Mouse (Mus musculus) intestine, postnatal 0 days (tissue): ENCODE results near the gene Kti12. TPM values are rescaled to one million over a fixed set of nuclear protein-coding genes. Genes with fewer than 3 reads are reported as not detected.
A peak's percentile ranks its signal among the peaks of the same experiment; 100 is the strongest.

Source experiments
- ATAC-seq: fragments of 200-750 bp; cut with Nextera tagmentation; 2 replicates; pipeline ENCODE4 v1.8.0; 2017; ENCODE audit warnings: mild to moderate bottlenecking, moderate TSS enrichment, moderate library complexity
- H3K27ac ChIP-seq: fragments of 300-500 bp; sonication (generic); 2 replicates; pipeline ENCODE4 v1.5.1; 2014; ENCODE audit warnings: mild to moderate bottlenecking, low read depth, low read length, moderate library complexity
- H3K27me3 ChIP-seq: fragments of 300-500 bp; sonication (generic); replicated peaks from 2 replicates; pipeline ENCODE4 v1.6.1; 2014; ENCODE audit warnings: low read length, mixed read lengths; ENCODE audit not compliant: control insufficient read depth, insufficient read depth
- H3K36me3 ChIP-seq: fragments of 300-500 bp; sonication (generic); 2 replicates; pipeline ENCODE4 v1.6.1; 2014; ENCODE audit warnings: mild to moderate bottlenecking, moderate library complexity; ENCODE audit not compliant: control insufficient read depth, insufficient read depth
- H3K4me1 ChIP-seq: fragments of 300-500 bp; sonication (generic); replicated peaks from 2 replicates; pipeline ENCODE4 v1.6.1; 2014; ENCODE audit warnings: antibody characterized with exemption, low read length, mixed read lengths; ENCODE audit not compliant: control insufficient read depth, insufficient read depth
- H3K4me2 ChIP-seq: fragments of 300-500 bp; sonication (generic); replicated peaks from 2 replicates; pipeline ENCODE4 v1.6.1; 2014; ENCODE audit warnings: low read depth, mild to moderate bottlenecking, moderate library complexity
- H3K4me3 ChIP-seq: fragments of 300-500 bp; sonication (generic); 2 replicates; pipeline ENCODE4 v1.5.1; 2014; ENCODE audit warnings: low read depth, low read length
- H3K9ac ChIP-seq: fragments of 300-500 bp; sonication (generic); 2 replicates; pipeline ENCODE4 v1.6.1; 2014; ENCODE audit warnings: mild to moderate bottlenecking, low read depth, low read length
- H3K9me3 ChIP-seq: fragments of 300-500 bp; sonication (generic); 2 replicates; pipeline ENCODE4 v1.6.1; 2016; ENCODE audit warnings: mixed run types; ENCODE audit not compliant: control insufficient read depth
- CTCF ChIP-seq: sonication (generic); IDR thresholded peaks from 2 replicates; pipeline ENCODE4 v1.5.1; 2016; ENCODE audit warnings: low read depth, mild to moderate bottlenecking, control low read depth, antibody characterized with exemption, moderate library complexity
- WGBS: fragments of 180-500 bp; shearing (Covaris S2); extraction: QIAGEN DNeasy Blood & Tissue Kit; methylation state at CpG from one replicate; pipeline ENCODE4 v1.1.7; 2014; 5-methylcytosine and 5-hydroxymethylcytosine counted together
- polyA plus RNA-seq: library from polyadenylated mRNA; unstranded; fragments of >200 nt; fragmentation: Nextera tagmentation; extraction: Ambion mirVana; gene quantifications from 2 replicates; pipeline ENCODE4 v1.2.1, GENCODE M21; 2015

Kti12 gene
- polyA plus RNA-seq, 1 experiment from 2014 or later = 20.4 TPM

- peak overlapping the region; percentile 91 for H3K27ac ChIP-seq
- ATAC-seq = no peak
- H3K4me1 ChIP-seq = no peaks in the 10 kb centered on the region
- peak overlapping the region; percentile 73 for H3K4me2 ChIP-seq
- no peaks in the 10 kb centered on the region for H3K27me3 ChIP-seq
- under 1% methylated on average over 15 of the region's 15 CpGs for WGBS
- TF ChIP-seq CTCF = no peak; the same call in 1 of the 2 replicates
- peak overlapping the region; percentile 99 for H3K4me3 ChIP-seq
- peak overlapping the region; percentile 96 for H3K9ac ChIP-seq
- H3K9me3 ChIP-seq = no peaks in the 10 kb centered on the region
- peaks cover 5% of the 10 kb centered on the region; the same call in 1 of the 2 replicates for H3K36me3 ChIP-seq
Measured at GRCm38 (mm10) chr4:108834971-108835311, 12.6 kb upstream of the Kti12 start.

DNA sequence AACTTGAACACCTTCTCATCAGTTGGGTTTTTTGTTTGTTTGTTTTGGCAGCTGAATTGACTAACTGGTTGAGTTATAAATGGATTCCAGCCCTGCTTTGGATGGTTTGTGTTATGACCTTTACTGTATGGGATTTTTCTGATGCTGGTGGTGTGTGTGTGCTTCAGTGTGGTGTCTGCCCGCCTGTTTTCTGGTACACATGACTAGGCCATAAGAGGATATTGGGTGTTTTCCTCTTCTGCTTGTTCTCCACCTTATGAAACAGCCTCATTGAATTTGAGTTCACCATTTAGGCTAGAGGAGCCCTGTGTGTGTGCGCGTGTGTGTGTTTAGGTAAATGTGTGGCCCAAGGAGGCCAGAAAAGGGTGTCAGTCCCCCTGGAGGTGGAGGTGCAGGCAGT lies 12.1 kb upstream of the Kti12 start:
- H3K4me3 ChIP-seq = peak overlapping the region; percentile 99
- peak overlapping the region; percentile 73 for H3K4me2 ChIP-seq
- H3K36me3 ChIP-seq = no peaks in the 10 kb centered on the region
- H3K4me1 ChIP-seq = no peaks in the 10 kb centered on the region
- peak overlapping the region; percentile 91; the same call in 1 of the 2 replicates for H3K27ac ChIP-seq
- 35% methylated on average over 3 of the region's 3 CpGs for WGBS
- no peak for TF ChIP-seq CTCF
- H3K27me3 ChIP-seq = no peaks in the 10 kb centered on the region
- H3K9ac ChIP-seq = peak overlapping the region; percentile 96; the same call in 1 of the 2 replicates
- no peak for ATAC-seq
- H3K9me3 ChIP-seq = no peaks in the 10 kb centered on the region

DNA sequence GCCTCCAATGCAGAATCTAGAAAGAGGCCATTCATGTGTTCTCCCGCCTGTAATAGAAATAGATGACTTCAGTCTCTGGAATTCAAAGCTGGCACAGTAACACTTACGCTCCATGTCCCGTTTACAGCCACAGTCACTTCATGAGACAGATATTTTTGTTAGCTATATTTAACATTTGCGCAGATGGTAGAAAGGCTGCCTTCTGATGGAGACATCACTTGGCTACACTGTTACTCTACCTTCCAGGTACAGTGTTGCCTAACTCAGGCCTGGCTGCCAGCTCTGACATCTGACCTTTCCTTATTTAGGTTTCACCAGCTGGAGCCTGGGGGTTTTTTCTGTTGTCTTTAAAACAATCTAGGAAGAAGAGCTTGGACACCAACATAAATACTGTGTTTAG lies 9.6 kb upstream of the Kti12 start:
- H3K27ac ChIP-seq = no peak overlapping the region
- H3K36me3 ChIP-seq = no peaks in the 10 kb centered on the region
- no peaks in the 10 kb centered on the region for H3K9me3 ChIP-seq
- no peak overlapping the region for H3K4me3 ChIP-seq
- no peak for TF ChIP-seq CTCF
- no peaks in the 10 kb centered on the region for H3K27me3 ChIP-seq
- 74% methylated on average over 4 of the region's 4 CpGs for WGBS
- H3K9ac ChIP-seq = no peak overlapping the region
- ATAC-seq = no peak
- H3K4me1 ChIP-seq = no peaks in the 10 kb centered on the region
- no peak overlapping the region for H3K4me2 ChIP-seq

GRCm38 (mm10) chr4:108841920-108842578 lies 5.5 kb upstream of the Kti12 start:
- 49% methylated on average over 7 of the region's 7 CpGs for WGBS
- Histone ChIP-seq H3K9me3 (no peaks in the 10 kb centered on the region), H3K4me1 (no peaks in the 10 kb centered on the region), H3K9ac (no peak overlapping the region), H3K27ac (no peak overlapping the region), H3K36me3 (no peaks in the 10 kb centered on the region), H3K4me2 (no peak overlapping the region), H3K27me3 (no peaks in the 10 kb centered on the region), H3K4me3 (no peak overlapping the region)
- ATAC-seq = no peak
- no peak for TF ChIP-seq CTCF

DNA sequence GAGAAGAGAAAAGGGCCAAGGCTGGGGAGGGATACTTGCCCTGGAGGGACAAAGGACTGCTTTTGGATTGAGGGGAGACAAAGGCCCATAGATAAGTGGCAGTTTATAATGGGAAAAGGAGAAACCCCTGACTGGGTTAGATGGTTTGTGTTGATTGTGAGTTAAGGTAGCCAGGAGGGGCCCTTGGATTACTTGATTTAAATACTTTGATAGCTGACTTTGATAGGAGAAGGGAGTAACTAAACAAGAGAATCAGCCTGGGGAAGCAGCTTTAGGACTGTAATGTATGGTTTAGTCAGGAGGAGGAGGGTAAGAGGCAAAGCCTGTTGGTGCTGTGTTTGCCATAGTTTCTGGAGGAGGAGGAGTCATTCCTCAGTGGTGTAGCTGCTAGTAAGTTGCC lies 4.2 kb upstream of the Kti12 start:
- no peak overlapping the region for H3K4me2 ChIP-seq
- H3K4me1 ChIP-seq = no peaks in the 10 kb centered on the region
- no peak for TF ChIP-seq CTCF
- no peaks in the 10 kb centered on the region for H3K27me3 ChIP-seq
- ATAC-seq = no peak
- H3K36me3 ChIP-seq = no peaks in the 10 kb centered on the region
- H3K9ac ChIP-seq = no peak overlapping the region
- H3K27ac ChIP-seq = no peak overlapping the region
- H3K4me3 ChIP-seq = no peak overlapping the region
- H3K9me3 ChIP-seq = no peaks in the 10 kb centered on the region

DNA sequence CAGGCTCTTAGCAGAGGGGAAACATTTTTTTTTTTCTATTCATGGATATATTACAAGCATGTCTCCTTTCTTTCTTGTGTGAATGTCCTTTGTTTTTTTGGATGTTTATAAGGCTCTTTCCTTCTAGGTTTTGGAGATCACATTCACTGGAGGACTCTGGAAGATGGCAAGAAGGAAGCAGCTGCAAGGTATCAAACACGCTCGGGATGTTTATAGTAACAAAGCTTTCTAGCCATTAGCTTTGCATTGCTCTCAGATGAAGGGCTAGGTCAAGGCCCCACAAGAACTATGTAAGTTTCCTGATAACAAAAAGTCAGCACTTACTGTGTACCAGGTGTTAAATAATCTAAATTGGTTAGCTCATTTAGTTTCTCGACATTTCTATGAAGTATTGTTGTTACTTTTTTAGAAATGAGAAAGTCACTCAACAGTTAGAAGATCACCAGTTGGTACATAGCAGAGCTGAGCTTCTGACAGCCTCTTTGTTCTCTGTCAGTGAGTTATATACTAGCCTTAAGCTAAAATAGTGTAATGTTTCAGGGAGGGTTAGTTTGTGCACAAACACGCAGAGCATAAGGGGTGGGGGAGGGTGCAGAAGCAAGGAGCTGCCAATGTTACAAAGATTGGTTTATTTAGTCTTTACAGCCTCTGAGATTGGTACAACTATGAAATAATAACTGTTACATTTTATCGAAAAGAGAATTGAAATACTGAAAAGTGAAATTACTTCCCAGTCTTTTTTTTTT lies 1.6 kb upstream of the Kti12 start:
- Histone ChIP-seq H3K27ac (no peak overlapping the region), H3K4me2 (no peak overlapping the region), H3K27me3 (no peaks in the 10 kb centered on the region), H3K9ac (no peak overlapping the region), H3K36me3 (no peaks in the 10 kb centered on the region; the same call in 1 of the 2 replicates), H3K4me3 (no peak overlapping the region), H3K9me3 (no peaks in the 10 kb centered on the region), H3K4me1 (0 out of 2 replicates have a peak, but pooled peaks cover 5% of the 10 kb centered on the region)
- ATAC-seq = no peak
- no peak for TF ChIP-seq CTCF
- WGBS = 63% methylated on average over 5 of the region's 5 CpGs
